Mouse (Mus musculus): ENCODE results near the gene Srl. TPM values are rescaled to one million over a fixed set of nuclear protein-coding genes. Genes with fewer than 3 reads are reported as not detected.
"Not testable (repeated sequence)": the region's sequence is repeated elsewhere in the genome, so short reads cannot be mapped to it uniquely, and the experiment has no call there.

The Srl gene
- total RNA-seq, 2 experiments from 2014 or later, result 35.9 to 108 TPM

DNA sequence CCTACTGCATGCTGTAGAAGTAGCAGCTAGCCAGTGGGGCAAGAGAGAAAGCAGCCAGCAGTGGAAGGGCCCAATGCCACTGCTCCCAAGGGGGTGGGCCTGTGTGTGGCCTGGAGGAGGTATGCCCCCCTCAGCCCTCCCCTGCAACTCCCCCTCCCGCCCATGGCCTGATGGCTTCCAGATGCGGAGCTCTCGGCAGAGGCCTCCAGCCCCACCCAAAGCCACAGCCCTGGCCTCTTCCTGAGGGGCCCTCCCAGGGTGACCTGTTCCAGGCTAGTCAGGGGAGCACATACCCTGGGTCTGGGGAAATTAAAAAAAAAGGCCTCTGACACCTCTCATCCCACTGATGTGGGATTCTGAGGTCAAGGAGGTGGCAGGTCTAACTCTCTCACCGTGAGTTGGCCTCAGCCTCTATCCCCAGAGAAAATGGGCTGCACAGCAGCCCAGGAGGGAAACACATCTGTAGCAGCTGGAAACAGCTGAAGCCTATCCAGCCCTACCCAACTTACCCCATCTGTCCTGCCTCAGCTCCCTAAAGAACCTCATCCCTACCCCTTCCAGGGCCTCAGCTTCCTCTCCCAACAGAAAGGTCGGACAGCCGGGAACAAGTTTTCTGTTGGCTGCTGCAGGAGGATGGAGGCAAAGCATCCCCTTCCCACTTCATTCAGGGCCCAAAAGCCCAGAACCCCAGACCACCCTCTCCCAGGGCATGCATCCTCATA, 11.4 kb upstream of the Srl start:
- DNase-seq, result no peak

DNA sequence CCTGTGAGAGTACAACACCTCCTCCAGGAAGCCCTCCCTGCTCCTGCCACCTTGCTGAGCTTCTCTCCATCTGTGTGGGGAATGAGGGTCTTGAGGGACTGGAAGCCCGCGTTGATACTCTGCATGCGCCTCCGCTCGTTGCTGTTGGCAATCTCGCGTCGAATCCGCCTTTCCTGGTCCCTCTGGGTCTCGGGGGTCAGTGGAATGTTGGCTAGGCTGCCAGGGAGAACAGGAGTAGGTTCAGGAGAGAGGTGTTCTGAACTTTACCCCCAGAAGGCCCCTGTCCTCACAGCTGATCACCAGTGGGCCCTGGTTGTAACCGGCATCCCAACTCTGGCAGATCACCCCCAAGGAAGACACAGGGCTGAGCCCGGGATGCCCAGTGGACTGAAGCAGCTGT, 10.3 kb upstream of the Srl start:
- no peak for DNase-seq

DNA sequence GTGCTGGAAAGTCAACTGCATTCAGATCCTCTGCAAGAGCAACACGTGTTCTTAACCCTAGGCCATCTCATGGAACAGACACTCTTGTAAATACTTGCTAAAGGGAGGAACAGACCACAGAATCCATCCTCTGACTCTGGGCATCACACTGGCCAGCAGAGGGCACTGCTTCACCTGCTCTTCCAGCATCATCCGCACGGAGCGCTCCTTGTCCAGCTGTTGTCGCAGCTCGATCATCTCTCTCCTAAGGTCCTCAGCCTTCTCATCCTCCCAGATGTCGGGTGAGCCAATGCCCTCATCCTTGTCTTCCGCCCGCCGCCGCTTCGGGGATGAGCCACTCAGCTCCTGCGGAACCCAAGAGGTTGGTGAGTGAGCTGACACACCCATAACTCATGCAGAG, 9.4 kb upstream of the Srl start:
- DNase-seq, result peak; percentile 79

DNA sequence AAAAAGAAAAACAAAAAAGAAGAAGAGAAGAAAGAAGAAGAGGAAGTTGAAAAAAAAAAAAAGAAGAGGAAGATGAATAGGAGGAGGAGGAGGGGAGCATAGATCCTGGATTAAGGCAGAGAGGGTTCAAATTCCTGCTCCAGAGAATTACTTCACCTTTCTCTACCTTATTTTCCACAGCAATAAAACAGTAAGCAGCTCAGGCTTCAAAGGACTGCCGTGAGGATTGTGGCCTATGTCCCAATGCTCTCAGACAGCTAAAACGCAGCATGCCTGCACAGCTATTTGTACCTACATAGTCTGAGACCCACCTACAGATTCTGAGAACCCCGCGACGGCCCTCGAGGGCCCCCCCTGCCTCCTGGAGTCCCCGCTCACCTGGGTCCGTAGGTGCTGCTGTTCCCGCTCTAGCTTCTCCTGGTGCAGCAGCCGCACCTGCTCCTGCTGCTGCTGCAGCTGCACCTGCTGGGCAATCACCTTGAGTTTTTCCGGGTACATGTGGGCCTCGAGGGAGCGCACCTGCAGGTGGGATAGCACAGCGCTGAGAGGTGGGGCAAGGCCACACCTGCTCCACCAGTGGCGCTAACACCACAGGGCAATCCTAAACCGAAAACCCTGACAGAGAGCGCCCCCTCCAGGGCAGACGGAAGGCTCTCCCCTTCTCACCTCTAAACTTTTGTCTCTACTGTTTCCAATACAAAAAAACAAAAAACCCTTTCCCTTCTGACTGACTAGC, 7.5 kb upstream of the Srl start:
- no peak for DNase-seq

DNA sequence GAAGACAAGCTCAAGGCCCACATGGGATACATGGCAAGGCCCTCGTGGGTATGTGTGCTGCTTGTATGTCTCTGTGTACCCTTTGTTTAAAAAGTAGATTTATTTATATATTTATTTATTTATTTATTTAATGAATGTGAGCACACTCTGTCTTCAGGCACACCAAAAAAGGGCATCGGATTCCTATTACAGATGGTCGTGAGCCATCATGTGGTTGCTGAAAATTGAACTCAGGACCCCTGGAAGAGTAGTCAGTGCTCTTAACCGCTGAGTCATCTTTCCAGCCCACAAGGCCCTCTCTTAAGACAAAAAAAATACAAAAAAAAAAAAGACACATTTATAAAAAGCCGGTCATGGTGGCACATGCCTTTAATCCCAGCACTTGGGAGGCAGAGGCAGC, 6.0 kb upstream of the Srl start:
- no peak for DNase-seq

DNA sequence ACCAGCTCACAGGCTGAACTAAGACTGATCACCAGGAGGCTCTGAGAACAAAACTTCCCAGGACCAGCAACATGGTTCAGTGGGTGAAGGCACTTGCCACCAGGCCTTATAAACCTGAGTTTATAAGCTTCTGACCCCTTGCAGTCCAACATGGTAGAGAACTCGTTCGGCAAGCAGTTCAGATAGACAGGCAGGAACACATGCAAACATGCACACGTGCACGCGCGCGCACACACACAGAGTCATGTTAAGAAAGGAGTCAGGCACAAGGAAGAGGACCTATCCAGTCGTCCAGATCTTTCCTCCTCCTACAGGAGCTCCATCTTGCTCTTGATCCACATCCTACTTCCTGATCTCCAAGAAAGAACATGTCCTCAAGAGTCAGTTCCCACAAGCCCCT, 5.2 kb upstream of the Srl start:
- DNase-seq, result no peak

DNA sequence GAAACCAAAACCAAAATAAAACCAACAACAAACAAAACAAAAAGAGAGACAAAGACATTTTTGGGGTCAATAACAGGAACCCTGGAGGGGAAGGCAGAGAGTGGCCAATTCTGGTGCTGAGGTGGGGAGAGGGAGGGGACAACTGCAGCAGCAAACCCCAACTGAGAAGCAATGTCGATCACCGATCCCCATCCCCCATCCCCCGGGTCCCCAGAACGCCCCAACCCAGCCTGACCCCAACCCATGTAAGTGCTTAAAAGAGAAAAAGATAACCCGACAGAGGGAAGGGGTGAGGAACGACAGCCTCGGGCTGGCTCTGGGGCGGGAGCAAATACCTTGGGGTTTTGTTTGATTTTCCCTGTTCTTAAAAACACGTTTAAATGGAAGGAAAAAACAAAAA, 3.2 kb upstream of the Srl start:
- no peak for DNase-seq

DNA sequence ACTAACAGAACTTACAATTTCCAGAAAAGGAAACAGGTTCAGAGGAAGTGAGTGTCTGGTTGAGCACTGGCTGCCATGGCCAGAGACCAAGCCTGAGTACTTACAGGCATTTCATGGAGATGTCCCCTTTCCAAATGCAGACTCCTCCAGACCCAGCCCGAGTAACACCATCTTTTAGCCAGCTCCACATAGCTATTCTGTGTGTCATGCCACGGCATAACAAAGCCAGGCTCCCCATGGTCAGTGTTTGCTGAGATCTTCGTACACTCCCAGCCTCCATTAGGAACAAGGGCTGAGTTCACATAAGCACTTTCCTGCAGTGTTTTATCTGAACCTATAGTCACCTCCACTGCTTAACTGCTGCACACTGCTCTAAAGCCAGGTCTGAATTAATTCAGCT, 1.6 kb upstream of the Srl start:
- DNase-seq, result no peak

DNA sequence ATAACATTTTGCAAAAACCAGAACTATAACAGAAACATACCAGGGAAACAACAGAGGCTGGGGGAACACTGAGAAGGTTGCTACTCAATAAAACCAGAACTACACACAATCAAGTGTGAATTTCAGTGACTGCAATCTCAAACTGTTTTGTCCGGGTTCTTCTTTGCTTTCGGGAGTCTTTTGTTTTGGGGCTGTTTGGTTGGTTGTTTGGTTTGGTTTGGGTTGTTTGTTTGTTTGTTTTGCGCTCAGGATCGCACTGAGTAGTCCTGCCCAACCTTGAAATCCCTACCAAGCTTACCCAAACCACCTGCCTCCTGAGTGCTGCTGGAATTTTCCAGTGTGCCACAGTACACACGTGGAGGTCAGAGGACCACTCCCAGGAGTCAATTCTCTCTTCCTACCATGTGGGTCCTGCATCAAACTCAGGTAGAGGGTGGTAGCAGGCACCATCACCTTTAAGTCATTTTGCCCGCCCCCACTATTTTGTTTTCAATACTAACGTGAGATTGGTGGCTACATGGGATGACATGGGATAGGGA, 689 bp upstream of the Srl start:
- DNase-seq, result no peak

DNA sequence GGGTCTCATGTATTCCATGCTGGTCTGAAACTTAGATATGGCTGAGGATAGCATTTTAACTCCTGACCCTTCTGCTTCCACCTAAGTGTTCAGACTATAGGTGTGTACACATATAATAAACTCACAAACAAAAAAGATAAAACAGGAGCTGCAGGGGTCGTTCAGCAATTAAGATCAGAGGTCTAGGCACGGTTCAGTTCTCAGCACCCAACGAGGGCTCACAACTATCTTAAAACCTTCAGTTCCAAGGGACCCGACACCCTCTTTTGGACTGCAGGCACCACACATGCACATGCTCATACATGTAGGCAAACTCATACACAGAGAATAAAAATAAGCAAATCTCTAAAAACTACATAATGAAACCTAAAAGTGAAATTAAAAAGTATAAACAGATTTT, 583 bp downstream of the Srl start:
- no peak for DNase-seq

DNA sequence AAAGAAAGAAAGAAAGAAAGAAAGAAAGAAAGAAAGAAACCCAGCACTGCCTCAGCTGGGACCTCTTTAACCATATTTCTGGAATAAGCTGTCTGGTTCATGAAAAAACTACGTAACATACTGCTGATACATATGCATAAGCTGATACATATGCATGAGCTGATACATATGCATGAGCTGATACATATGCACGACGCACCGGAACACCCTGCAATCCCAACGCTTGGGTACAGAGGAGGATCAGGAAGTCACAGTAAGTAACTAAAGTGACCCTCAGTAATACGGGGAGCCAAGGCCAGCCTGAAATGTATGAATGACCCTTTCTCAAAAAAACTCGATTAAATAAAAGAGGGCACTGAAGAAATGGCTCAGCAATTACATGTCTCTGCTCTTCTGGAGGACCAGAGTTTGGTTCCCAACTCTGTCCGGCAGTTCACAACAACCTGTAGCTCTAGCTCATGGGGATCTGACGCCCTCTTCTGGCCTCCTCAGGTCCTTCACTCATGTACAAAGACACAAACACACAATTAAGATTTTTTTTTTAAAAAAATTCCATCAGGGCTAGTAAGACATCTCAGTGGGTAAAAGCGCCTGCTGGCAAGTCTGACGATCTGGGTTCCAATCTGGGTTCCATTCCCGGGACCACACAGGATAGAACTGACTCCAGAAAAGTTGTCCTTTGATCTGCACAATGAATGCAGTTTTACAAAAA, 1.4 kb downstream of the Srl start:
- no peak for DNase-seq

DNA sequence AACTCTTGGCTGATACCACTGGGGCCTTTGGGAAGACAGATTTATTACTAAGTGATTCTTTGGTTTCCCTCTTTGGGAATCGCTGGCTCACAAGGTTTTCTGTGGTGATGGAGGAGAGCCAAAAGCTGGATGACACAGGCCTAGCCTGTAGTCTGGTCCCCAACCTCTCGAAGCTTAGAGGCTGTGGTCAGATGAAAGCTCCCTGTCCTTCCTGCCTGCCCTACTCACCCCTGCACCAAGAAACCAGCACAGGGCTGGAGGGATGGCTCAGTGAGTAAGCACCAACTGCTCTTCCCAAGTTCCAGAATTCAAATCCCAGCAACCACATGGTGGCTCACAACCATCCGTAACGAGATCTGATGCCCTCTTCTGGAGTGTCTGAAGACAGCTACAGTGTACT, 2.1 kb downstream of the Srl start:
- peak; percentile 45 for DNase-seq

DNA sequence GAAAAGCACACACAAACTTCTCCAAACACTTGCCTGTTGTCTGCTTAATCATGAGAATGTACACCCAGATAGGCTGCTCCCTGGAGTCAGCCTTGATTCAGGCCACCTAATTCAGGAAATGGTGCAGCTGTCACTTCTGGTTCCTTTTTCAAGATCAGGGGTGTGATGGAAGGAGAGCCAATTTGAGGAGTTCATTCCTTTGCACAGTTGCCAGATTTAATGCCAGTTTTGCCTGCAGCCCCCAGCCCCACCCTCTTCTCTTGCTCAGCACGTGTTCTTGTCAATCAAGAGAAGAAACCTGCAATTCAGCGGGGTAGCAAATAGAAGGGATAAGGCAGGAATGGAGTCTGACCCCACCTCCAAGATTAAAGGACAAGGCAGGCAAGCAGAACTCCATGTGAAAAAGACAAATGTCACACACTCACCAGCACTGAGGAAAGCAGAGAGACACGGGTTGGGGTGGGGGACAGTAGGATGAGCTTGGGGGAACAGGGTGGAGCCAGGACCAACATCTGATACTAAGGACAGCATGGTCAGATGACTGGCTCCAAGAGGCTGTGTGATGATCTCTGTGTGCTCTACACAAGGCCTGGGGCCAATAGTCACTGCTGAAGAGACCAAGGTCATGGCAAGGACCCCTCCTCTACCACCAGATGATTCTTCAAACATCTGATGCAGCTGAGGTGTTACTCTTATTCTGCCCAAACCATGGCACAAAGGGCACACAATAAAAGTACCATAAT, 3.8 kb downstream of the Srl start:
- no peak for DNase-seq

DNA sequence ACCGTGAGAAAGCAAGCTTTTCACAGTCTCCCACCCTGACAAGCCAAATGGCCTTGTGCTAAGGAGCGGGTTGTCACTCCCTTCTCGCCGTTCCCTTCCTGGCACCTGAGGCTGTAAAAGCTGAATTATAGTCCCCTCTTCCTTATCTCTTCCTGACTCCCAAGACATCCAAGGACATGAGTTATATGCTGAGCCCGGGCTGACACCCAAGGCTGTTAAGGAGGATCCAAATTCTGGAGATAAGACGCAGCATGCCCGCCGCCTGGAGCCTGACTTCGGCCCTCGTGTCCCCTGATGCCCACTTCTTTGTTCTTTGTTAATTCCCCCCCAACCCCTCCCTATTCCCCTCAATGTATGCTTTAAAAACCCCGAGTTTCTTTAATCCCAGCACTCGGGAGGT, 14.2 kb downstream of the Srl start:
- DNase-seq, result not testable (repeated sequence)

DNA sequence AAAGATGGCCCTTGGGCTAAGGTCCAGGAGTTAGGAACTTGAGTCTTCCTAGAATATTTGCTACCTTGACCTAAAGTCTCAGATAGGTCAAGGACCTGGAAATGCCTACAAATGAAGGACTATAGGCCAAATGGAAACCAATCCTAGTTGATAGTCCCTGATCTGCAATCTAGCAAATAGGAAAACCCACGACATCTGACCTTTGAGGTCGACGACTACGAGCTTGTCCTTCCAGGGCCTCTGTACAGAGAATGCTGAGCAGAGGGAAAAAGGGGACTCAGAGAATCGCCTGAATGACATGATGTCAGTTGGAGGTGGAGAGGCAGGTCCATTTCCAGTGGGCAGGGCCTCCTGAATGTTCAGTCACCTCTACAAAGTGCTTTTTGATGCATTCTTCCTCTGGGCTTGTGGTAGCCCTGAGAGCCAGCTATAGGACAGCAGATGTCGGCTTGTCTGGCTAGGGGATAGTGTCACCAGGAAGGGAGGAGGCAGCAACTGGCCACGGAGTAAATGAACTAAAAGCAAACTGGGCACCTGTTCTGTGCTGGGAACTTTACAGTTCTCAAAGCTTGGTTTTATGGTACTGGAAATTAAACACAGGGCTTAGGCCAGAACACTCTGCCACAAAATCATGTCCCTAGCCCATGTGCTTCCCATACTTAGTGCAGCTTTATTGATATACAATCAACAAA, 18.2 kb downstream of the Srl start:
- DNase-seq, result no peak

DNA sequence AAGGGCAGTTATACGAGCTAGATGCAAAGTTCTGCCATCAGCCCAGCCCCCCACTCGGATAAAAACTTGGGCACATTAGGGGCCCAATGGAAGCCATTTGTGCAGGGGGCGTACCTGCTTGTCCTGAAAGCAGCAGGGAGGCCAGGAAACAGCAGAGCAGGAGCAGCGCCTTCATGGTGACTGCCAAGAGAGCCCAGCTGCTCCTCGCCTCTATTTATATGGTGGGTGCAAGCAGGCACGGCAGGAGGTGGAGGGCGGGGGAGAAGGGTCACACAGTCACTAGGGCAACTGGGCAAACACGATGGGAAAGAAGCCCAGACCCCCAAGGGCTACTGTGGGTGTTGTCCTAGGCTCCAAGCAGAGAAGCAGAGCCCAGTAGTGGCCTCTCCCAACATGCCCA, 18.7 kb downstream of the Srl start:
- no peak for DNase-seq

DNA sequence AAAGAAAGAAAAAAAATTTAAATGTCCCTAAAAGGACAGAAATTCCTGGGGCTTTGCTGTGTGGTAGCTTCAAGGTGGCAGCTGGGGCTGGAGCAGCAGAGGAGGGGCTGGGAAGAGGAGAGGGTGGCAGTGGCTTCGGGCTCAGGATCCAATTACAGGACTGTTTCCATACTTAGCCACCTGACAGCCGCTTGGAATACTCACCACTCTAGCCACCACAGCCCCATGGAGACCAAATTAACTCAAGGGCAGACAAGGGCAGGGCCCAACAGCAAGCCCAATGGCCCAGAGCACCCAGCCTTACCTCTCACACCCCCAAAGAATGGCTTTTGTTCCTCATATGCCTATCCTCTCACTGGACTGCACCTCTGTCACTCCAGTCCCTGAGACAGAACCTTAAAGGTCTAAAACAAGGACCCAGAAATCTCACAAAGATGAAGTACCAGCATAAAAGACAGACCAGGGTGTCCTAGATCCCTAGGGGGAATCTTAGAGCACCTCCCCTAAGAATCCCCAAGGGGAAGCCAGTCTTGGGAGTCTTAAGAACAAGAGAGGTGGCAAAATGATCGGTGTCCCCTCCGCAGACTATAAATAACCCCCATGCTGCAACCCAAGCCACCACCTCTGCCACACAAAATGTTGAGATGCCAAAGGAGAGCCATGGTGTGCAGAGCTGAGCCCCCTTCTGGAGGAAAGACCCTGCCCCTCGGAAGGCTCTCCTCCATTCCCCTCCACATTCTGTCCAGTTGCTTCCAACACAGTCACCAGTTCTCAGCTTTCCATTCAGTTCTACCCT, 19.7 kb downstream of the Srl start:
- no peak for DNase-seq

DNA sequence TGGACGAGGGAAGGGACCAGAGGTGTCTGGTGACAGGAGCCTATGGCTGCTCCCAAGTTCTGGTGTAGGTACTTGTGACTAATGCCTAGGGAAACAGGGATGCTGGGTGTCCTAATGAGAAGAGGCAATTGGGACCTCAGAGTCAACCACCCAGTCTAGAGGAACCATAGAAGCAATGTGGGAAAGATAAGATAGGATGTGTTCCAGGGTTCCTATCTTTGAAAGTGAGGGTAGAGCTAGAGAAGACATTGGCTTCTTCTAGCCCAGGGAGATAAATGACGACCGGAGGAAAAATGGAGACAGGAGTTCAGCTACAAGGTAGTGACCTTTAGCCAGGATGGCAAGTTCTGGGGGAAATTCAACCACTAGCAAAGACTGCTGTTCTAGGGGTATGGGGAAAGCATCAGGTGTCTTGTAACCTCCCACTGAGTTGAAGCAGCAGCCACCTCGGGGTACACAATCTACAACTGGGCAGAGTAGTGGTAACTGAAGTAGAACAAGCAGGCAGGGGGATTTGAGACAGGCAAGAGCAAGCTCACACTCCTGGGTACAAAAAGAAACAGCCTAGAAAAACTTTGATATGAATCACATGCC, 20.4 kb downstream of the Srl start:
- DNase-seq, result no peak

DNA sequence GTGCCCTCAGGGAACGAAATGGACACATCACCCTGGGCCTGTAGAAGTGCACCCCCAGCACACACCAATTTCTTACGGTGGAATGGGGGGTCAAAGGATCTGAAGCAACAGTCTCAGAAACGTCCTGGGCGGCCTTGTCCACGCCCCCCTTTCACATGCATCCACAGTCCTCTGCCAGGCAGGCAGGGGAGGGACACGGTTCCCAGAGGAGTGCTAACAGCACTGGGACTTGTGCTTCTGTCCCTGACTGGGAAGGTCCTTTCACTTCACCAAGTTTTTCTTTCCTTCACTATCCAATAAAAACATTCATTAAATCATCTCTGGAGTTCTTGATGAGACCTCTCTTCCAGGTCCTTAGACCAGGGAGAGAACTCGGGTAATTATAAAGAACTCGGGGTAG, 20.9 kb downstream of the Srl start:
- no peak for DNase-seq

DNA sequence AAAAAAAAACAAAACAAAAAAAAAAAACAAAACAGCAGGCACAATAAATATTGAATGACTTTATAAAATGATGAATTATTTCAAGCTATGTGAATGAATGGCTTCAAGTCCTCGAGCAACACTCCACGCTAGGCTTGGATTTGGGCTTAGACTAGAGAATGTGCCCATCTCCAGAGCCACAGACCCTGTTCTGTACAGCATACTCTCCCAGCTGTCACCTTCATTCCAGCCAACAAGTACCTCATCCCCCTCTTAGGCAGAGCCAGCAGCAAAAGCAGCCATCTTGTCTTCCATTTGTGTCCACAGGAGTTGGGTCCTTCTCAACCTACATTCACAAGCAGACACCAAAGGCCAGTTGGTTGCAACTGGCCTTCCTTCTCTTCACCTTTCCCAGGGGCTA, 21.8 kb downstream of the Srl start:
- DNase-seq, result no peak

DNA sequence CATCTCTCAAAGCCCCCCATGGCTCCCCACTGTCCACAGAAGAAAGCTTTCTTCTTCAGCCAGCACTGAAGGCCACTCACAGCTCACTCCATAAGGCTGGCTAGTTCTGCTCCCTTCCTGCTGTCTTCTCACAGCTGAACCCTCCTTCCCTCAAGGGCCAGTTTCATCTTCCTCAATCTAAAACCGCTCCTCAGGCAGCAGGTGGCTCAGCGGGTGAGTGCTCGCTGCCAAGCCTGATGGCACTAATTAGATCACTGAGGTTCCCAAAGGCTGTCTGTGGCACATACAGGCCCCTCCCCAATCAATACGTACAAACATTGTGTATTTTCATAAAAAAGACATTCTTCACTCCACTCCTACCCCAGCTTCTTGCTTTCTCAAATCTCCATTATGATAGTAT, 22.5 kb downstream of the Srl start:
- DNase-seq, result no peak

Data from adrenal gland, postnatal 10 days (tissue).